Mouse (Mus musculus): Measurements from ENCODE around the gene Abcd3.
A peak's percentile ranks its signal among the peaks of the same experiment; 100 is the strongest.
"Not testable (repeated sequence)": the region's sequence is repeated elsewhere in the genome, so short reads cannot be mapped to it uniquely, and the experiment has no call there.

The Abcd3 gene

GRCm38 (mm10) chr3:121815549-121816235 lies 590 bp upstream of the Abcd3 start:
- no peak for DNase-seq

- peak; percentile 79 for DNase-seq
Measured at GRCm38 (mm10) chr3:121814413-121814864, 663 bp downstream of the Abcd3 start.

GRCm38 (mm10) chr3:121813834-121814233 lies 1.3 kb downstream of the Abcd3 start:
- DNase-seq = no peak

- DNase-seq = no peak
Measured at GRCm38 (mm10) chr3:121808246-121808645, 6.9 kb downstream of the Abcd3 start.

- DNase-seq = no peak
Measured at GRCm38 (mm10) chr3:121794214-121794613, 20.9 kb downstream of the Abcd3 start.

- DNase-seq = no peak
Measured at GRCm38 (mm10) chr3:121792246-121792645, 22.9 kb downstream of the Abcd3 start.

GRCm38 (mm10) chr3:121790442-121790841 lies 24.7 kb downstream of the Abcd3 start:
- no peak for DNase-seq

- DNase-seq = no peak
Measured at GRCm38 (mm10) chr3:121789790-121790189, 25.3 kb downstream of the Abcd3 start.

GRCm38 (mm10) chr3:121783020-121783419 lies 32.1 kb downstream of the Abcd3 start:
- DNase-seq = no peak

GRCm38 (mm10) chr3:121777943-121778342 lies 37.2 kb downstream of the Abcd3 start:
- peak; percentile 53 for DNase-seq

- not testable (repeated sequence) for DNase-seq
Measured at GRCm38 (mm10) chr3:121773336-121773735, 41.8 kb downstream of the Abcd3 start.

- DNase-seq = no peak
Measured at GRCm38 (mm10) chr3:121768770-121769169, 46.3 kb downstream of the Abcd3 start.

GRCm38 (mm10) chr3:121766818-121767217 lies 48.3 kb downstream of the Abcd3 start:
- no peak for DNase-seq

- no peak for DNase-seq
Measured at GRCm38 (mm10) chr3:121766048-121766447, 49.1 kb downstream of the Abcd3 start.

GRCm38 (mm10) chr3:121762056-121762852 lies 52.8 kb downstream of the Abcd3 start:
- peak; percentile 48 for DNase-seq

- no peak for DNase-seq
Measured at GRCm38 (mm10) chr3:121758373-121758772, 56.7 kb downstream of the Abcd3 start.

- no peak for DNase-seq
Measured at GRCm38 (mm10) chr3:121755152-121755551, 60.0 kb downstream of the Abcd3 start.

- not testable (repeated sequence) for DNase-seq
Measured at GRCm38 (mm10) chr3:121754319-121755090, 60.6 kb downstream of the Abcd3 start.

GRCm38 (mm10) chr3:121741186-121741848 lies 73.8 kb downstream of the Abcd3 start:
- DNase-seq = not testable (repeated sequence)

- no peak for DNase-seq
Measured at GRCm38 (mm10) chr3:121739489-121740213, 75.5 kb downstream of the Abcd3 start.

- no peak for DNase-seq
Measured at GRCm38 (mm10) chr3:121738742-121739342, 76.3 kb downstream of the Abcd3 start.

GRCm38 (mm10) chr3:121737901-121738300 lies 77.2 kb downstream of the Abcd3 start:
- DNase-seq = no peak

Data from kidney, postnatal 14 days (tissue).